Mouse (Mus musculus): ENCODE measurements around the gene Nprl3. TPM values are rescaled to one million over a fixed set of nuclear protein-coding genes. Genes with fewer than 3 reads are reported as not detected.

The Nprl3 gene
- total and polyA plus RNA-seq, 3 experiments, result 58.6 to 201 (median 68.2) TPM

DNA sequence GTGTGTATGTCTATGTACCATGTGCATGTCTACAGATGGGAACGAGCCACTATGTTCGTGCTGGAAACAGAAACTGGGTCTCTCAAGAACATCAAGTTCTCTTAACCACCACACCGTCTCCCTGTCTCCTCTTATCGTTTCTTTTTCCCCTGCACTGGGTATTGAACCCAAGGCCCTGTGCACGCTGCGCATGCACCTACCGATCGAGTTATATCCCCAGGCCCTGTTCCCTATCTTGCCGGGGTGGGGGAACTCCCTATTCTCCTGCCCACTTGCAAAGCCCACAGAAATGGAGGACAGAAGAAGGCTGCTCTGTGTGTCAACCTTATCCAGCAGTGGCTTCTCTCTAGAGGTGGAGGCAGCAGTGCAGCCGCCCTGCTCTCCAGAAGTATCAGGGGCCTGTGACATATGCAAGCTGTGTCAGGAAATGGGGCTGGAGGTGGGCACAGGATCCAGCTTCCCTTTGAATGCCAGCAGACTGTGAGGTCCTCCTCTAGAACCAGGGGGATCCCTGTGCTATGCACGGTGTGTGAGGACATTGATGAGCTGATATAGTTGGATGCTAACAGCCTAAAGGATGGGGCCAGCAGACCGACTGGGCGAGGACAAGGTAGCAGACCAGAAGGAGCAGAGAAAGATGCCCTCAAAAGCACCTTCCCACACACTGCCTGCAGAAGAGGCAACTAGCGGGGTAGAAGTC lies 69.1 kb downstream of the Nprl3 start:
- no peak for DNase-seq

DNA sequence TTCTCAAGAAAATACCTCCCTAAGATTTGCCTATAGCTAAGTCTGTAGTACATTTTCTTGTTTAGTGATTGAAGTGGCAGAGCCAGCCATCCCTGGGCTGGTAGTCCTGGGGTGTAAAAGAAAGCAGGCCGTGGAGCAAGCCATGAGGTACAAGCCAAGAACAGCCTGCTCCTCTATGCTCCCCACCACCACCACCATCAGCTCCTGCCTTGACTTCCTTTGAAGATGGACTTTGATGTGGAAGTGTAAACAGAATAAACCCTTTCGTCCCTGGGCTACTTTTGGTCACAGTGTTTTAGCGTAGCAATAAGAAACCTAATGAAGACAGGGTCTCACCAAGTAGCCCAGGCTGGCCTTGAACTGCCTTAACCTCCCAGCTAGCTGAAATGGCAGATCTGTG lies 69.7 kb downstream of the Nprl3 start:
- DNase-seq, result no peak

DNA sequence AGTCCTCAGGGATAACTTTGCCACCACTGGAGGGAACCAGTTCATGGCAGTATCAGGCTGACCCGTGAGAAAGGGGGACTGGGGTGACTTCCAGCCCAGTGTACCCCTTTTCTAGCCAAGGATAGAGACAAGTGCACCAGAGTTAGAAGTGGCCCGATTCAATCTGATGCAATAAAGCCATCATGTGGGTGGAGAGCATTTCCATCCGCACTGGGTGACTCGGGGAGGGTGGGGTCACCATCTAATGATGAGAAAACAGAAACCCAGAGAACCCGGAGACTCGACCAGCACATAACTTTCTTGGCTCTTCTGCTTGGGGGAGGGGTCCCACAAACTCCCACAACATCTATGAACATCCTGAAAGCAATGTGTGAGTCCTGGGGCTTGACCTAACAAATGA lies 70.8 kb downstream of the Nprl3 start:
- DNase-seq, result no peak

DNA sequence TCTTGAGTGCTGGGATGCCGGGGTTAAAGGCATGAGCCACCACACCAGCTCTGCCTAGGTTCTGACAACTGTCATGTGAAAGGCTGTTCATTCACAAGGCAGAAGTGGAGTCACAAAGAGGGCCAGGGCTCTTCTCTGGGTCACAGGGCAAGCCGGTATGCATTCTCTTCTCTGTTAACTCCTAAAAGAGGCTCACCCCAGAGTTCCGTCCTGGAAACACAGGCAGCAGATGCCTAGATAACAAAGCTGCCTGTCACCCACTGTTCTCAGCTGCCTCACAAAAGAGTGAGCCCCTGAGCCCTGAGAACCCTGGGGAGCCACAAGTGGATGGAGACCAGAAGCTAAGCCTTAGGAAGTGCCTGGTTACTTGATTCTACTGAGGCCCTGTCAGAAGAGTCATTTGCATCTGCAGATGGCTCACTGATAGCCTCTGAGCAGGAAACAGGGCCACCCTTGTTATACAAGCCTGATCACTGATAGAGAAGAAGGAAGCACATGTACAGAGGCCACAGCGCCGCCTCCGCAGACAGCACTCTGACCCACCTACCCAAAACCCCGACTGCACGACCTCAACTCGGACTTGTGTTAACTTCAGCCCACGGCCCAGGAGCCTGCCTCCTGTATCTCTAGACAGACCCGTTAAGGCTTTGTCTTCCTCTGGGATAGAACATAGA lies 71.5 kb downstream of the Nprl3 start:
- DNase-seq, result no peak

DNA sequence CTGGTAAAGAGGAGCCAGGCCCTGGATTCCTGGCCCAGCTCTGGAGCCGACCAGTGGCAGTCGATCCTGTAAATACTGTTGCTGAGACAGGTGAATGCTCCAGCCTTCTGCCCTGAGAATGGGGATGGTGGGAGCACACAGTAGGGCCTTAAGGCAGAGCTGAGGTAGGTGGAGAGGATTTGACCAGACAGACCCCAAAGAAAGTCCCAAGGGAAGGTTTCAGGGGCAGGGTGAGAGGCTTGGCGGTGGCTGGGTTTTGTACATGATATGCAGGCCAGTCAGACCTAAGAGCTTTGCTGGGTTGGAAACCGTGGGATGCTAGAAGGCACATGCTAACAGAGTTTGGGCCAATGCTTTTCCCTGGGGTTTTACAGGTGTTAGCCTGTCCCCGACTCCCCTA lies 72.9 kb downstream of the Nprl3 start:
- DNase-seq, result no peak

DNA sequence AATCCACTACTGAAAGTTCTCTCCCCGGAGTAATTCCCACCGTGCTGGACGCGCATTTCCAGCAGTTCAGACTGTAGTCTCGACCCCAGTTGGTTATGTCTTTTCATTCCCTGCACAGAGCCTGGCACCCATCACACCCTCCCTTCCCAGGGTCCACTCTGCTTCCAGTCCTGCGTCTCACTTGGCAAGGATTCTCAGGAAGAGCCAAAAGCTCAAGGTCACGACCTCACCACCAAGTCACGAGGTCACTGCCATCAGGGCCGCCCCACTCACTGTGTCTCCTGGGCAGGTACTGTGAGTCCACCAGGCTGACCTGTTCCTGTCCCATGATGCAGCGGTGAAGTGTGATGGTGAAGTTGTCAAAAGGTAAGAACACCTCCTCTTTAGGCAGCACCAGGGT lies 73.4 kb downstream of the Nprl3 start:
- DNase-seq, result no peak

DNA sequence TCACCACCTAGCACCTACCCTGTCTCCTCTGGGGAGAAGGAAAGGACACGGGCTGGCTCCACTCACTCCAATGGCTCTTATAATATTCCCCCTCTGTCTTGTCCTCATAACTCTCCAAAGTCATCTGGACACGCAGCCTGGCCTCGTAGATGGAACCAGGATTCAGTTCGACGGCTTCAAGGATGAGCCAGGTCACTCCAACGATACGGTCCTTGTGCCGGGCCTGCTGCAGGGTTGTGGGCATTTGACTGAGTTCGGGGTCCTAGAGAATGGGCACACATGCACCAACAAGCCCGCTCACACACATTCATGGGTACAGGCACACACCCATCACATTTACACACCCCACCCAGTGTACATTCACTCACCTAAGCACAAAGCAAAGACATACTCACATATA lies 74.4 kb downstream of the Nprl3 start:
- no peak for DNase-seq

DNA sequence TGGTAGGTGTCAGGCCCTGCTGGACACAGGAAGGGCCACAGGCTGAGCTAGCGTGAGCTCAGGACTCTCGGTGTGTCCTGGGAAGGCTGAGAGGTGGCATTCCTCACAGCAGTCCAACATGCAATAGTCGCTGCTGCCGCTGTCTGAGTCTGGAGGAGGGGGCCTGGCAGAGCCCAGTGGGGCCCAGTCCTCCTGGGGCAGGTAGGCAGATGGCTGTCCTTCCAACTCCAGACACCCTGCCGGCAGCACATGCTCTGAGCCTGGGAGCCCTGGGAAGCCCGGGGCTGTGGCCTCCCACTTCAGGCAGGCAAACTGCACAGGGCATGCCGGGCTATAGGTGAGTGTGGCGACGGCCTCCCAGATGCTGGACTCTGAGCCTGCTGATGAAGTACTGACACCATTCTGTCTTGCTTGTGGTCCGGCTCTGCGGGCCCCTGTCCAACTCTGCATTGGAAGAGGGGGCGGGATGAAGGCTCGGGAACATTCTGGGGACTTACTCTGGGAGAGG lies 76.8 kb downstream of the Nprl3 start:
- DNase-seq, result no peak

DNA sequence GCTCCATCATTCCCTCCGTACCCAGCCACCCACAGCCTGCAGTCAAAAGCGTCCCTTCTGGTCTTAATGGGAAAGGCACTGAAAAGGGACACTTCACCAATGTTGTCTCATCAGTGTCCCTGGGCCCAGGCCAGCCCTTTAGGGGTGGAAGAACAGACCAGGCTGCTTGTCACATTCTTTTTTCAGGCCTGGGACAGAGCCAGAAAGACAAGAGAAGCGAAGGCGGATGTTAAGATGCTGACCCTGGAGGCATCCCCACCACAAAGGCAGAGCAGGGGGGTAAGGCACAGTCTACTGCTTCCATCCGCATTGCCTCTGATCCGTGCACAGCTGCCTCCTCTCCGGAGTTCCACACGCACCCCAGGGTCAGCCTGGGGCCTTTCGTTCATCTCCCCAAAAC lies 77.4 kb downstream of the Nprl3 start:
- DNase-seq, result no peak

DNA sequence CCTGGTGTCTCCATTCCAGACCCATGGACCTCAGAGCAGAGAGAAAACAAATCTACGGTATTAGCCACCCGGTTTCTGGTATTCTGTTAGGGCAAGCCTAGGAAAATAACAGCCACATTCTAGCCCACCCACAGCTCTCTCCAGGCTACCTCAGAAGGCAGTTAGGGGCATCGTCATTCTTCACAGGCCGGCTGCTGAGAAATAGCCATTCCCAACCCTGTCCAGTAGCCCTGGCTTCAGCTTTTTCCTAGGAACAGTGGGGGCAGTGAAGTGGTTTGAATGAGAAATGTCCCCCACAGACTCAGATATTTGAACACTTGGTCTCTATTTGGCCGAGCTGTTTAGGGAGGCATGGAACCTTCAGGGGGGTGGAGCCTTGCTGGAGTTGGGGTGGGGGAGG lies 78.1 kb downstream of the Nprl3 start:
- no peak for DNase-seq

DNA sequence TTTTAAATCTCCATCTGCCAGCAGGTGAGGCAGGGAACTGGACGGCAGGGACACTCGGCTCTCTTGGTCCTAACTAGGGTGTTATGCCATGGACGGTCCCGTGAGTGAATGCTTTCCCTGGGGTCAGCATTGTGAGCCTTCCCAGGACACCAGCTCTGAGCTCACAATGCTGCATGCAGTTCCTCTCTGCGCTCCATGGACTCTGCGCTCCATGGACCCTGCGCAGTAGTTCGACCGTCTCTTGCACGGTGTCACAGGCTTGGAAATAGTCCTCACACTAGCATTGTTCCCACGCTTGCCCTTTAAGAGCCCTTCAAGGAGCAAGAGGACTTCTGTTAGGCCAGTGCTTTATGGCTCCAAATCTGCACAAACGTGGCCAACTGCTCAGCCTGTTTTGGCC lies 78.6 kb downstream of the Nprl3 start:
- DNase-seq, result no peak

DNA sequence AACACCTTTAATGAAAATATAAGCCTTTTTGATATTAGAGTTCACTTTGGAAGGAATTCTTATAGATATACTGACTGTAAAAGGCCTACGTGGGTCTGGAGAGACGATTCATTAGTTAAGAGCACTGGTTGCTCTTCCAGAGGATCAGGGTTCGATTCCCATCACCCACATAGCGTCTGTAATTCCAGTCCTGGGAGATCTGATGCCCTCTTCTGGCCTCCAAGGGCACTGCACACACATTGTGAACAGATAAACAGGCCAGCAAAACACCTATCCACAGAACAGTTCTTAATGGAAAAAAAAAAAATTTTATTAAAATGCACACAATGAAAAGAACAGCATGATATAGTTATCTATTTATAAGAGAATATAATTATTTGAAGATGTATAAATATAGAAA lies 80.3 kb downstream of the Nprl3 start:
- DNase-seq, result no peak

DNA sequence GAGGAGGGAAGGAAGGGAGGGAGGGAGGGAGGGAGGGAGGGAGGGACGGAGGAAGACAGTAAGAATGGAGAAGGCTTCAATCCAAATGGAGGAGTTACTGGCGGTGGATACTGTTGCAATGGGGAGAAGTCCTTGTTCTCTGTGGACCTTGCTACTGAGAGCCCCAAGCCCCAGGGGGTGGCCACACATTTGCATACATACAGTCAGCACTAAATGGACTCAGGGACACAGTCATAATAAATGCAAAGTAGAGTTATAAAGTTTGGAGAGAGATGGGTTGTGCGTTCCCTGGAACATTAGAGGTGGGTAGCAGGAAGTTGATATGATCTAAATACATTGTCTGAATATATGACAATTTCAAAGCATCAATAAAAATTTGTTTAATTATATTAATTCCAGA lies 81.5 kb downstream of the Nprl3 start:
- no peak for DNase-seq

DNA sequence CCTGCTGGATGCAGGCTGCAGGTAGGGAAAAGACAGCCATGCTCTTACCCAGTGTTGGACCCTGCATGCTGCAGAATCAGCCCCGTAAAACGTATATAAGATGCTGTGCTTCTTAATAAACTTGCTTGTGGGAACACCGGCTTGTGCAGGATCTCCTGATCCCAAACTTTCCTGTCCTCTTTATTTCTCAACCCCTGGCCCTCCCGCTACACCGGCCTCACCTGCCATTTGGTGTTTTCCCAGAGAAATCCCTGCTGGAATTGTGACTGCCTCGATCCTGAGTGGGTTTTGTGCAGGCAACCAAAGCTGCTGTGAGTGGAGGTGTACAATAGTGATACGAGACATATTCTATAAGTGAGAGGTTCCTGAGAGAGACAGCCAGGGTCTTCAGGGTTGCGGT lies 83.0 kb downstream of the Nprl3 start:
- no peak for DNase-seq

DNA sequence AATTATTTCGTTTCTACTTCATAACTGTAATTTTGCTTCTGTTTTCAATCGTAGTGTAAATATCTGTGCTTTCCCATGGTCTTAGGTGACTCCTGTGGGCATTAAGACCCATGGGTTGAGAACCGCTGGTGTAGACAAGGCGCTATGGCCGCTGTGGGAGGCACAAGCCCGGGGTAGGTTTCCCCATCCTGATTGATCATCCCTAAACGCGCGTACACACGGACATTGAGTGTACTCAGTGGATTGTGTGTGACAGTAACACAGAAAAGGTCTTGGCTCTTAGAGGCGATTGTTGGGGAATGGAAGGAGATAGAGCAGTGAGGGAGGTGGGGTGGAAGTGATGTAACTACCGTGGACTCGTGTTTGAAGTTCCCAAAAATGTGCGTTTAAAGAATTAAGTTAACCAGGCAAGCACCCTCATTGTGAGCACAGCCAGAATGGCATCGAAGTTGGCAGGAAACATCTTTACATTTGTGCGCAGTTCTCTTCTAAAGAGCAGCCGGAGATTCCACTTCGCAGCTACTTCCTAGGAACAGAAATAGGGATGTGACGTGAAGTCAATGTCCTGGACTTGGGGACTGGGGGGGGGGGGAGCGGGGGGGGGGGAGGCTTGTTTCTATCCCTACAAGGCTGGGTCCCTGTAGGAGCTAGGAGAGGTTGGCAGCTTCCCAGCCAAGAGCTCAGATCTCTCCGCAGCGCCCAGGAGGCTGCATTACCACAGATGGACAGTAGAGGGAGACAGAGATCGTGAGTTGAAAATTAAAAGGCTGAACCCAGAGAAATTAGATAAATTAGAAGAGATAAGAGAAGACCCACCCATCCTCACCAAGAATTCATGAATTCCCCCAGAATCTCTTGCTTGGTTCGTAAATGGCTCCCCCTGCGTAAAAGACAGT lies 85.3 kb downstream of the Nprl3 start:
- DNase-seq, result peak; percentile 79

DNA sequence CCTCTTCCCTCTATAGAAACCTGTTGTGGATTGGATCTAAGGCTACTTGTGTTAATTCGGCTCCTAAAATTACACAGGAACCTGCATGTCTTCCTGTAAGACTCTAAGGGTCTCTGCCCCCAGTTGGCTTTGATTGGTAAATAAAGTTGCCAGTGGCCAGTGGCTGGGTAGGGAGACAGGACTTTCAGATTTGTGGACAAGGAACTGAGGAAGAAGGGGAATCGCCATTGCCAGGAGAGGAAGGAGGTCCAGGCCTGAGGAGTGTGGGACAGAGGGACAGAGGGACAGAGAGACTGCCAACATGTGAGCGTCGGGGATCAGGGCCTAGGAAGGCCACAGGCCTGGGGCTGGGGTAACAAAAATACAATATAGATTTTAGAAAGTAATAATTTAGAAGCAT lies 86.3 kb downstream of the Nprl3 start:
- no peak for DNase-seq

DNA sequence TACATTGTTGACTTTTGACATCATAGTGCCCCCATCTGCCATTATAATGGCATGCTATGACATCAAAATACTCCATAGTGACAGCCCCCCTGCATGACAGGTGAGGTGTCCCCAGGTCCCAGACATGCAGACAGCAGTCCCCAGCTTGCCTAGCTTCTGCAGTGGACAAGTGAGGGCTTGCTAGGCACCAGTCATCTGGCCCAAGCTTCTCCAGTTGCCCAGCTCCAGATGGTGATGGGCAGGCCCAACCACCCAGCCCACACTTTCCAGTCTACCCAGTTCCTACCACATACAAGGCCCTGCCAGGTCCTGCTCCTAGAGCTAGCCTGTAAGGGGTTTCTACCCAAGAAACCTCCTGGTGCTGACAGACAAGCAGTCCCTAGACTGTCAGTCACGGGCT lies 89.0 kb downstream of the Nprl3 start:
- DNase-seq, result no peak

Other genes with a start within 250 kb of the Nprl3 start
- gene Il9r, start 67.4 kb downstream of the Nprl3 start, total RNA-seq (2021), result under 1 TPM; 0.26 to 0.31 TPM
- gene Il9r, start 67.4 kb downstream of the Nprl3 start, polyA plus RNA-seq (2012; rRNA removed), result 0.69 TPM in 1 of 2 replicates, not detected in the other
- gene Snrnp25, start 62.3 kb downstream of the Nprl3 start, total RNA-seq (2021), result 10 to 100 TPM in 1 of 2 experiments, 1 to 10 TPM in 1; 9.8 to 15.5 TPM
- 7.2 and 7.8 TPM in 2 replicates for gene Snrnp25, start 62.3 kb downstream of the Nprl3 start, polyA plus RNA-seq (2012; rRNA removed)
- gene Rhbdf1, start 45.4 kb downstream of the Nprl3 start, total RNA-seq (2021), result 10 to 100 TPM; 28.0 to 28.6 TPM
- gene Rhbdf1, start 45.4 kb downstream of the Nprl3 start, polyA plus RNA-seq (2012; rRNA removed), result 137 and 151 TPM in 2 replicates
- 10 to 100 TPM; 17.1 to 19.6 TPM for gene Mpg, start 41.2 kb downstream of the Nprl3 start, total RNA-seq (2021)
- 17.1 and 21.1 TPM in 2 replicates for gene Mpg, start 41.2 kb downstream of the Nprl3 start, polyA plus RNA-seq (2012; rRNA removed)
- not detected for gene Hba-x, start 8.7 kb upstream of the Nprl3 start, total RNA-seq (2021)
- gene Hba-x, start 8.7 kb upstream of the Nprl3 start, polyA plus RNA-seq (2012; rRNA removed), result not detected in 2 replicates
- gene Hba-a1, start 15.8 kb upstream of the Nprl3 start, total RNA-seq (2021), result 1,000 to 10,000 TPM; 2,365 to 2,621 TPM
- 1,833 and 2,428 TPM in 2 replicates for gene Hba-a1, start 15.8 kb upstream of the Nprl3 start, polyA plus RNA-seq (2012; rRNA removed)
- gene Hbq1b, start 19.3 kb upstream of the Nprl3 start, total RNA-seq (2021), result under 1 TPM in 1 of 2 experiments, not detected in 1; 0.75 TPM
- gene Hbq1b, start 19.3 kb upstream of the Nprl3 start, polyA plus RNA-seq (2012; rRNA removed), result 0.36 TPM in 1 of 2 replicates, not detected in the other
- 1,000 to 10,000 TPM; 1,707 to 1,770 TPM for gene Hba-a2, start 28.8 kb upstream of the Nprl3 start, total RNA-seq (2021)
- gene Hba-a2, start 28.8 kb upstream of the Nprl3 start, polyA plus RNA-seq (2012; rRNA removed), result 1,248 and 1,571 TPM in 2 replicates
- not detected for gene Hbq1a, start 32.4 kb upstream of the Nprl3 start, total RNA-seq (2021)
- not detected in 2 replicates for gene Hbq1a, start 32.4 kb upstream of the Nprl3 start, polyA plus RNA-seq (2012; rRNA removed)
- 1 to 10 TPM; 5.2 to 7.4 TPM for gene Sh3pxd2b, start 80.1 kb upstream of the Nprl3 start, total RNA-seq (2021)
- 3.0 and 3.4 TPM in 2 replicates for gene Sh3pxd2b, start 80.1 kb upstream of the Nprl3 start, polyA plus RNA-seq (2012; rRNA removed)
- gene Ubtd2, start 187.7 kb upstream of the Nprl3 start, total RNA-seq (2021), result 10 to 100 TPM; 12.2 to 14.4 TPM
- gene Ubtd2, start 187.7 kb upstream of the Nprl3 start, polyA plus RNA-seq (2012; rRNA removed), result 4.7 and 4.9 TPM in 2 replicates